Mouse (Mus musculus) heart, postnatal 4 days (tissue): Measurements from ENCODE around the gene Sypl. TPM values are rescaled to one million over a fixed set of nuclear protein-coding genes. Genes with fewer than 3 reads are reported as not detected.

Source experiments
- DNase-seq: peaks from one replicate; pipeline ENCODE4 v3.0.0; 2021
- total RNA-seq, 2 experiments: library from RNA; stranded (reverse); gene quantifications; 2 replicates each; pipeline ENCODE4 v1.2.3; 2021

The Sypl gene
- total RNA-seq, 2 experiments from 2014 or later: 83.3 to 87.0 TPM

DNA sequence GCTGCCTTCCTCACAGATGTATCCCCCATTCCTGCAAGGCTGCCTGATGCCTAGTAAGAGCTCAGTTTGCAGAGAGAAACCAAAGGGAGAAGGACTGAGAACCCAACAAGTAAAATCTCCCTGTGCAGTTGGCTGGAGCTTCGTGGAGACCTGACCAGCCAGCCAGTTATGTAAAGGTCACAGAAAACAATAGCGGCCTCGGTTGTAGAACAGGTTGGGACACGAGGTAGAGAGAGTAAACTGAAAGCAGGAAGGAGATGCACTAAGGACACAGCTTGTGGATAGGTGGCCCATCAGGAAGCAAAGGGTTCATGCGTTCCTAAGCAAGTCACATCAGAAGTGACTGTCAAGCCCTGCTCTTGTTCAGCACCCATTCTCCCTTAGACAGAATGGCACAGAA, 52.2 kb downstream of the Sypl start:
- DNase-seq: no peak

DNA sequence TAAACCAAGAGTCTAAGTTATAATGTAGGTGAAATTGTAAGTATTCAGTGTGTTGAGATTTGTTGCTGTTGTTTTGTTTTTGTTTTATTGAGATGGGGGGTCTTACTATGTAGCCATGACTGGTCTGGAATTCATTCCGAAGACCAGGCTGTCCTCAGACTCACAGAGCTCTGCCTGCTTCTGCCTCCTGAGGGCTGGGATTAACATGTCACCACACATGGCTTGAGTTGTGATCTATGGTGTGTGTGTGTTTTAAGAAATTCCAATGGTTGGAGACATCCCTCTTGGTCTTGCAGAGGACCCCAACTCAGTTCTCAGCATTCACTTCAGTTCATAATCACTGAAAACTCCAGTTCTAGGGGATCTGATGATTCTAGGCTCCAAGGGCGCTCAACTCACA, 53.5 kb downstream of the Sypl start:
- no peak for DNase-seq

DNA sequence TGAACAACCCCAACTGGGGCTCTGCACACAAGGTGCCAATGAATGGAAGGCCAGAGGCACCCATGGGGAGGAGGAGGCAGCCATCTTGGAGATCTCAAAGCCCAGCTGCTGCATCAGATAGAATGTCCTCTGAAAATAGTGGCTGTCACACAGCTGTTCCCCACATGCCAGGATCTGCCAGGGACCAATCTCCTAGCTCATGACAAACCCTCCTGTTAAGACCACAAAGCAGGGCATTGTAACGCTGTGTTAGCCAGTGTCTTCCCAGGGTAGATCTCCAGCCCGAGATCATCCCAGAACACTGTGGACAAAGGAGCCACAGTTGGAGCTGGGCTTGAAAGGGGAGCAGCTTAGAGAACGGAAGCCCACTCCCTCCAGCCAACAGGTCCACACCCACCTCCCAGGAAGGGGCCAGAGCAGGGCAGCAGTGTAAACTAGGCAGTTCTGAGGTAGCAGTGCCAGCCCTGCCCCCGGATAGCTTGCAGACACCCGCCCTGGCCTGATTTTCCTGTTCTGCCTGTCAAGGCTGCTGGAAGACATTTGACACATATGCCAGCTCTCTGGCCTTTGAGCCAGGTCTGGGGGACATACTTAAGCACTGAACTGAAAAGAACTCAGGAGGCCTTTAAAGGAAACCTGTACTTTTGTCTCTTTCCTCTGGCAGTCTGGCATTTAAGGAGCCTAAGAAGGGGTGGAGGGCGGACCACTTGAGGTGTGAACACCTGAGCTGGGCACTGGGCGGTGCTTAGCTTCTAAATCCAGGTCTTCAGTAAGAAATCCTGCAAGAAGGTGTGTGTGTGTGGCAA, 54.8 kb downstream of the Sypl start:
- DNase-seq: no peak

DNA sequence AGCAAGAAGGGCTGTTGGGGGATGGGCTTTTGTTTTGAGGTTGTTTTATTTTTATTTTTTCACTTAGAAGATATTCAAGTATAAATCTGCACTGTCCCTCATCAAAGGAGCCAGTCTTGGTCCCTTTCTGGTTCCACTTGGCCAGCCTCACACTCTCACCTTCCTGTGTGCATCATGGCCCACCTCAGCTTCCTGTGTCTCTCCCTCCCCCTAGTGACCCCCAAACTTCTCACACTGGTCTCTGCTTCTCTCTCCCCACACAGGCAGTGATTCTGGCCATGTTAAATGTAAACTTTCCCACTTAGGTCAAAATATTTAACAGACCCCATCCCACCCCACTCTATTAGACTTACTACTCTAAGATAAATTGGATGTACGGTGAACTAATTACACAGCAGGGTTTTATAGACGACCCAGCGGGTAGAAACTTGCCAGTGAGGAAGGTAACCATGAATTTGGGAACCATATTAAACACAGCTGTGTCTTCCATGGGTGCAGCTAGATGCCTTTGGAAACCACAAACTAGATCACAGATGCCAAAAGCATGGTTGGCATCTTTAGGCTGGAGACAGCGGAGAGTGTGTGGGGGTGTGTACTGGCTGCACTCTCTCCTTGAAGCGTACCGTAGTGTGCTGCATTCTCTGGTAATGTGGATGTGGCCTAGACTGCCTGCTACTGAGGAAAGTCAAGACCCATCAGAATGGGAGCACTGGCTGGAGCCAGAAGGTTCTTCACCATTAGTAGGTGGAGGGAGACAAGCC, 55.7 kb downstream of the Sypl start:
- DNase-seq: no peak

DNA sequence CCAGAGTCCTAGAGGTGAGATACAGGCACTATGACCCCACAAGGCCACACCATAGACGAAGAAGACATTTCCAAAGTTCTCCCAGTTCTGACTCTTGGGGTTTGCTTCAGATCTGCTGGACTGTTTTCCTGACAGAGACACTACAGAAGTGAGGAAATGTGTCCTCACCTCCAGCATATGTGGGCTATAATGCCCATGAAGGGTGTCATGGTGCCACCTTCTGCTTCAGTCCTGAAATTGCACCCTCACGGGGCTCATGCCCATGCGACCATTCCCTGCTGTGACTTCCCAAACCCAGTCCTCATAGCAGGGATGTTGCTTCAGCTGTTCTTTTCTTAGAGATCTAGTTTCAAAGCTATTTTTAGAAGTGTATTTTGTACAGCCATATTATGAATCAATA, 56.3 kb downstream of the Sypl start:
- peak; percentile 61 for DNase-seq

DNA sequence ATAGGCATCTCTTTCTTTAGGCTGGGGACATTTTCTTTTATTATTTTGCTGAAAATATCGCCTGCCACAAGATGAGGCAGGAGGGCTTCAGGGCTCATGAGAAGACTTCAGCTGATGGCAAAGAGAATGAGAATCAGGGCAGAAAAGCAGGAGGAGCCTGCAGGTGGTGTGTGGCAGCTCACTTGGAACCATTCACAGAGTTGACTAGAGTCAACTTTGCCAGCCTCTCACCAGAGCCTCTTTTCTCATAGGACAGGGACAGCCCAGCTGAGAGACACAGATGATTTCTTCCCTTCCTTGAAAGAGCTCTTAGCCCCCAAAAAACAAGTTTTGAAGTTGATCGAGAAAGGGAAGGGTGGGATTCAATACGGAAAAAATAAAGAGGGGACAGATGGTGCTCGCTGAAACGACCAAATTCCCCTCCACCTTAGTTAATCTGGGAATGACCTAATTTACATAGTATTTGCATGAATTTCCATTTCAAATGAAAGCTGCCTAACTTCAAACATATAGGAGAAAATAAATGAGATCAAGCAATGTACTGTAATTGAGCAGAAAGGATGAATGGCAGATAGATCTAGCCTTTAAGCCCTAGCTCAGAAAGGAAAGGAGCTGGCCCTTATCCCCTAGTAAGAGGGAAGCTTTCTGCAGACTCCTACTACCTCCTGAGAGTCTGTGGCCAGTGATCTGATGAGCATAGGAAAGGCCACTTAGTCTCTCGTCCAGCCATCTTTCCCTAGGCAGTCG, 60.5 kb downstream of the Sypl start:
- DNase-seq: no peak

DNA sequence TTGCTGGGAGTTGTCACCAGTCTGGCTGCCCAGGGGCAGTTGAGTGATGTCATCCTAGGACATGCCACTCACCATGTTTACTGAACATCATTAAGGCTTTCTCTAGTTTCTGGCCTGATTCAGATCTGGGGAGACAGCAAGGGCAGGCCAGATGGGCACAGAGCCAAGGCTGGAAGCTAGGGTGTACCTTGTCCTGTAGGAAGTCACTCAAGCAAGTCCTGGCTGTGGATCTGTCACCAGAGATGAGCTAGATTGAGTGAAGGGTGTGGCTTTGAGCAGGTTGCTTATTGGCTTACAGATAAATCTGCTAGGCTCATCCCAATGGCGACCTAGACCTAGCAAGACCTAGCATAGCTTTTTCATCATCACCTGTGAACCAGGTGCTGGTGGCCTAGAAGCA, 61.4 kb downstream of the Sypl start:
- DNase-seq: no peak

DNA sequence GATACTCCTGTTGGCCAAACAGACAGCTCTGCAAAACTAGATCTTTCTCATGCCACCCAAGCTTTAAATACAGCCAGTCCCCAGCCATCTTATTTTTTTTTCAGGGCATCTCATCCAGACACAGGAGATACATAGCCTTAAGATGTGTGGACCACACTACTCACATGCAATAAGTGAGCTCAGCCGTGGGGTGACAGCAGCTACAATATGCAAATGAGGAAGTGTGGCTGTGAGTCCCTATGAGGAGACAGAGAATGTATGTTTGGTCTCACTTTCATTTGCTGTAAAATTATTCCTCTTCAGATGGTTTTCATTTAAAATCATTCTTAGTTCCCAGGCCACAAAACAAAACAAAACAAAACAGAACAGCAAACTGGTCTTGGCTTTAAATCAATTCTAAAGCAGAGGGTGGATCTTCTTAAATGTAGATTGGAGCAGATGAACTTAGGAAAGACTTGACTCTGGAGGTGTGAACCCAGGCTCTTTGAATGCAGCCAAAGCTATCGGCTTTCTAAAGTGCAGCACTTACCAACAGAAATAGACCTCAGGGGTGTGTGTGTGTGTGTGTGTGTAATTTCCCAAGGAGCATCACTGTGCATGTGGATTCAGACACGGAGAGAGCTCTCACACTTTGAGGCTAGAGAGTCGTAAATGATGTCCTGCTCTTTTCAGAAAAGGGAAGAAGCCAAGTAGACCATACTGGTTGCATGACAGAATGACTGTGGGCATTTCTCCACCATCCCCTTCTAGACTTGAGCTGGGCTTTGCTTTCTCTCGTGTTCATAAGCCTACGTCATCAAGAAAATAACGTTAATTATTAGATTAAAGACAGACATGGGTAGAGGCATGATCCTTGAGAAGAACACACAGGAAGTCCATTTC, 63.4 kb downstream of the Sypl start:
- DNase-seq: no peak

DNA sequence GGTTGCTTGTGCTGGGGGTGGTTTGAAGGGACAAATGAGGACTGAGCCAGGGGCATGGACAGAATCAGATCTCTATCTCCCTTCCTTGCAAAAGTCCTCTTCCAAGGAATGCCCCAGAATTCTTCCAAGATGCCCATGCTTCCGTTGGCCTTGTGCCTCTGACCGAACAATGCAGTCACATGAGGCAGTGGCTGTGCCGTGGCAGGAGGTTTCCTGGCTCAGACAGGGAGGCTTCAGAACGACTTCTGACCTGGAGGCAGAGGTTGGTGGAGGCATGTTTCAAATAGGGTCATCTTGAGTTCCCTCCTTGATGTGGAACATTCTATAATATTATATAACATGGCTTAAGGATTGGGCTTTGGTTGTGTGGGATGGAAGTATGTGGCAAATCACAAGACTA, 64.9 kb downstream of the Sypl start:
- DNase-seq: no peak

DNA sequence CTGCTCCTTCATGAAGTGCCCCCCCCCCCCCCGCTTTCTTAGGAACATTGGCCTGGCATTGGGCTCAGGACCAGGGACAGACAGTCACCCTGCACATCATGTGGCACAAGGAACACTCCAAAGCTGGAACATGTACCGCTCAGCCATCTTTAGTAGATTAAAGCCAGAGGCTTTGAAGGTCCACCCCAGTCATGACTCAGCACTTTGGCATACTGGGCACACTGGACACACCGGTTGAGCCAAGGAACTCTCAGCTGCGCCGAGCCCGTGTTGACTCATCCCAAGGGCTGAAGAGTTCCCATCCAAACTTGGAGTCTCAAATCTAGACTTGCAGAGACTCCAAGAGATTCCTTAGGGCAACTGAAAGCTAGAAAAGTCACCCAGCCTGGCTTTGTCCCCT, 66.3 kb downstream of the Sypl start:
- peak; percentile 24 for DNase-seq

DNA sequence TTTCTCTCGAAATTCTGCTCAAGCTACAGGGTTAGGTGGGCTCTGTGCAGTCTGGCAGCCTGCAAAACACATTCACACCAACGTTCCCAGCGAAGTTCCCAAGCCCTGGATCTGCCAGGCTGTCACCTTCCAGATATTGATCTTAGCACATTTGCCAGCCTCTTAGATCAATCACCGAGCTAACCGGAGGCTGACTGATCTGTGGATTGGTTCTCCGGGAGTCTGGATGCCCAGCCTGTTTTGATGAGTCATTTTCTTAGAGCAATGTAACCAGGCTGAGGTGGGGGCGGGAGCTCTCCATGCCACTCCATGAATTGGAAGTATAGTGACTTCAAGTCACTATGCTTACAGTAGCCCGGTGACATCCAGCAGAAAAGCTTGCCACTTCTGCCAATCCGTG, 67.4 kb downstream of the Sypl start:
- no peak for DNase-seq

DNA sequence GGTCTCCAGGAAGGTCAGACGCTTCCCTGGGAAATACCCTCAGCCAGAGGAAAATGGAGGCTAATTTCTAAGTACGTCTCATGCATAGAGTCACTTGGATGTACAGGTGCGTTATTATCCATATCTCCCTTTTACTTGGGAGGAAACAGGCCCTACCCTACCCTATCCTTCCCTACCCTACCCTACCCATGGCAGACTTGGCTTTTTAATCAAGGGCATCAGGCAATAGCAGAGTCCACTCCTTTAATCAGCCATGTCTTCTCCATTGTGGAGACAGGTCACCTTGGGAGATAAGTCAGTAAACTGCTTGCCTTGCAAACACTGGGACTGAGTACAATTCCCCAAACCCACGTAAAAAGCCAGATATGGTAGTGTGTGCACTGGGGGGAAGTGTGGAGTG, 68.1 kb downstream of the Sypl start:
- DNase-seq: no peak

DNA sequence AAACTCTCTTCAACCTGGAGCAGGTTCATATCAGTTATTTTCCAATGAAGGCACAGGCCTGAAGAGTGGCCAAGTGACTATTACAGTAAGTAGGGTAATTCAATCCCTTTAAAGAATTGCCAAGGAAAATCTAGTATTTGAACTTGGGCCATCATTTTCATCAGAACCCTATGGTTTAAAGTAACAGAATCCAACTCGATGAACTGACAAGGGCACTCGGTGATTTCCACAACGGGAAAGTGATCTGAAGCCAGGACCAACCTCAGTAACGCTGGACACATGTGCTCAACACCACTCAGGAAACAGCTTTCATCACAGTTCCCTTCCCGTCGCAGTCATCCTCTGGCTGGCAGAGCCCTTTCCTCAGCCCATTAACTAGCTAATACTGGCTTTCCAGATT, 70.8 kb downstream of the Sypl start:
- no peak for DNase-seq

DNA sequence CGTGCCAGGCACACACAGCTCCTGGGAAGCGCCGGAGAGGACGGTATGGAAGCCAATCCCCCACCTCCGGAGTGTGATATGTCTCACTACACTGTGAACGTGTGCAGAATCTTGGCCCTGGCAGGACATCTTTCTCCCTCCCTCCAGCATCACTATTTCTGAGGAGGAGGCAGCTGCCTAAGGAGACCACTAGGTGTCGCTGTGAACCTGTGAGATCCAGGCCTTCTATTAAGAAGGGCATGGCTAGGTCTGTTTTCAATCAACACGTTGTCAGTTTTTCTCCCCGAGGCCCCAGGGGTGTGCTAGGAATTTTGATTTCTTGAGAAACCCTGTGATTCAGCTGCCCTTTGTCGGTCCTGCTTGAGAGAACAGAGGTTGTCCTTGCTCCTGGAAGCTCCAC, 73.4 kb downstream of the Sypl start:
- peak; percentile 85 for DNase-seq

DNA sequence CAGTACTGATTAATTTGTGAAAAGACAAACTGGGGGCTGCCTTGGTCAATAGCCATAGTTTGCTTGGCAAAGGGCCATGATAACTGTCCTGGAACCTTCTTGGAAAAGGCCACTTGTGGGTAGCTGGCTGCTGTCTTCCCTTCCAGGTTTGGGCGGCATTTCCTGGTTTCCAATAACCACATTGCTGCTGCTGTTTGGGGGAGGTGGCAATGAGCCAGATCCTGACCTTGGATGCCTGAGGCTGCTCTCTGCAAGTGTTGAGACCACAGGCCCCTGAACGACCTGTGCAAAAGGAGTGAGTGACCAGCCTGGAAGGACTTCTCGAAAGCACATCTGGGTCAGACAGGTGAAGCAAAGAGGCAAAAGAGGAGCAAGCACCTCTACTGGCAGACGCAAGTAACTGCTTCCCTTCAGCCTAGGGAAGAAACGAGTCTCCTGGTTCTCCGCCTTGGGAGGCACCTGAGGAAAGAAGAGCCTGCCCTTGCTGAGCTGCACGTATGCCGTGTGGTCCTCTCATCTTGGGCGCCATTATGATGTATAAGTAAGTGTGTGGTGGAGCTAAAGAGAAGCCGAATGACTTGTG, 74.5 kb downstream of the Sypl start:
- no peak for DNase-seq

DNA sequence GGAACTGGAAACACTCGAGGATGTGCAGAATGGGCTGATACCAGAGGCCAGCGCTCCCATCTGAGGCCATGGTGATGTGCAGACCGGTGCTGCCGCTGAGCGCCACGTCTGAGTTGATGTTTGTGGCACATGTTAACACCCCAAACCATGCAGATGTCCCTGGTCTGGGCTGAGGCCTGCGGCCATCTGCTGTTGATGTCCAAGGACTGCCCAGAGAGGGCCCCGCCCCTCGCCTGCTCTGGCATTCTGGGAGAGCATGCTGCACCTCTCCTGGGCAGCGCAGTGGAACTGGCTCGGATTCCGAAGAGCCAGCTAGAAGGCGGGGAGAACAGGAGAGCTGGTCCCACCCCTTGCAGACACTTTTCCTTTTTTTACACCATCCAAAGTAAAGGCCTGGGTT, 75.0 kb downstream of the Sypl start:
- no peak for DNase-seq

Other genes starting within 250 kb of the Sypl start
- 10 to 100 TPM; 17.5 to 20.0 TPM for gene Nampt, start 134.3 kb upstream of the Sypl start, total RNA-seq
- not detected for gene Cdhr3, start 139.0 kb downstream of the Sypl start, total RNA-seq
- 10 to 100 TPM; 16.8 to 17.5 TPM for gene Atxn7l1, start 193.8 kb downstream of the Sypl start, total RNA-seq